Mouse (Mus musculus) adrenal gland, adult 8-10 months (tissue): ENCODE measurements around the gene Tcf15. TPM values are rescaled to one million over a fixed set of nuclear protein-coding genes. Genes with fewer than 3 reads are reported as not detected.

ENCODE experiments used
- DNase-seq: peaks from one replicate; pipeline ENCODE4 v3.0.0; 2022
- total RNA-seq, 4 experiments: library from RNA; stranded (reverse); gene quantifications; 2 replicates each; pipeline ENCODE4 v1.2.4; 2022

The Tcf15 gene
- total RNA-seq, 4 experiments from 2014 or later: 1.5 to 4.1 (median 3.0) TPM

GRCm38 (mm10) chr2:152128597-152128996 is 14.8 kb upstream of the Tcf15 start:
- no peak for DNase-seq

- no peak for DNase-seq
These were observed 13.6 kb upstream of the Tcf15 start for GRCm38 (mm10) chr2:152129778-152130177.

DNA sequence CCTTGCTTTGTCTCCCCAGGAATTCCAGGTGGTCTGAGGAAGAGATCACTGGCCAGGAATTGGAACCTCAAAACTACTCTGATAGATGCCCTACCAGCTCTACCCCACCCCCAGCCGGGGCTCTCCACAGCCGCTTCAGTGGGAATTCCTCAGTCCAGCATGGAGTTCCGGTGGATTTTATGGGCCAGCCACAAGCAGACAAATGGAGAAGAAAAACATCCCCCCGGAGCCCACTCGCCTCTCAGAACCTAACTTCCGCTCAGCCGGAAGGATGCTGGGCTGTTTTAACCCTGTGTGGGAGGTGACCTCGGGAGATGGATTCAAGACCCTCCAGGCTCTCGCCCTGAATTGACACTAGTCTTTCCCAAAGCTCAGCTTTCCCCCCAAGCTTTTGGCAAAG is 11.3 kb upstream of the Tcf15 start:
- no peak for DNase-seq

DNA sequence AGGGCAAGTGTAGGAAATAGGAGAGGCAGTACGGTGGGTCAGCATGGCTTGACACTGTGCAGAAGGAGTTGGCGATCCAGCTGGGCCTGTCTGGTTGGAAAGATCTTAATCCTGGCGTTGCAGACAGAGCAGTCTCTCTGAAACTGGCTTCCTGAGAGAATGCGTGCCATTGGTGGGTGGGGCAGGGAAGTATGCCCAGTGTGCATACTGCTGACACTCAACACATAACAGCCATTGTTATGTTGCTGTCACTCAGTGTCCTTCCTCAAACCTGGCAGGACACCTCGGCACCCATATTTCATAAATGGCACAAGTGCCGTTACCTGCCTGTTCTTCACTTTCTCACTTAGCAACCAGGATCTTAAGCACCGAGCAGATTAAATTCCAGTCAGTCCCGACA is 10.7 kb upstream of the Tcf15 start:
- DNase-seq: no peak

- no peak for DNase-seq
These were observed 4.0 kb upstream of the Tcf15 start for GRCm38 (mm10) chr2:152139191-152139987.

- DNase-seq: no peak
These were observed 2.4 kb upstream of the Tcf15 start for GRCm38 (mm10) chr2:152140941-152141340.

GRCm38 (mm10) chr2:152141491-152141890 is 1.9 kb upstream of the Tcf15 start:
- DNase-seq: no peak

GRCm38 (mm10) chr2:152142046-152142445 is 1.3 kb upstream of the Tcf15 start:
- DNase-seq: peak; percentile 40

DNA sequence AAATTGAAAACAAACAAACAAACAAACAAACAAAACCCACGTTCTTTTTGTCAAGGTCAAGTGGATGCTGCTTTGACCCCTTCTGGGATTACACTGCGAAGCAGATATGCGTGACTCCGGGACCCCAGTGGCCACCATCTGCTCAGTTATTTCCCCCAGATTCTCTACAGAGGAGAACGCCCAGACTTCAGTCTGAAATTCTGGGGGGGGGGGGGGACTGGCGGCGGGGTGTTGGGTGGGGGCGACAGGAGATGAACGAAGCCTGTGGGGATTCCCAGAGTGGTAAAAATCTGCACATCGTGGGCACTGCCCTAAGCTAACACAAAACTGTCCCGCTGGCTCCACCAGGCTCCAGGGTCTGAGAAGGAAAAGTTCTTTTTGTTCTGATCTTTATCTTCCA is 790 bp upstream of the Tcf15 start:
- no peak for DNase-seq

DNA sequence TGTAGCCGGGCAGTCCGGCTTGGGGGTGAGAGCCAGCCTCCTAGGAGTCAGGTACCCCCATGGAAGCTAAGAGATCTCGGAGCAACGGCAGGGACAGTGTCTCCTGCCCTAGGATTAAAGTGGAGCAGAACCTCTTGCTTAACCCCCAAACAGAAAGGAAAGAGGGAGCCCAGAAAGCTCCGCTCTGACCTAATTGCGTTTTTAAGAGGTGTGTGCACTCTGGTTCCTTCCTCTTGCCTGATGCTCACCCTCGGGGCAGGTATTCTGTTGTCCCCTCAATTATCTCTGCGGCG is 743 bp downstream of the Tcf15 start:
- DNase-seq: no peak

- no peak for DNase-seq
These were observed 1.1 kb downstream of the Tcf15 start for GRCm38 (mm10) chr2:152144501-152144900.

DNA sequence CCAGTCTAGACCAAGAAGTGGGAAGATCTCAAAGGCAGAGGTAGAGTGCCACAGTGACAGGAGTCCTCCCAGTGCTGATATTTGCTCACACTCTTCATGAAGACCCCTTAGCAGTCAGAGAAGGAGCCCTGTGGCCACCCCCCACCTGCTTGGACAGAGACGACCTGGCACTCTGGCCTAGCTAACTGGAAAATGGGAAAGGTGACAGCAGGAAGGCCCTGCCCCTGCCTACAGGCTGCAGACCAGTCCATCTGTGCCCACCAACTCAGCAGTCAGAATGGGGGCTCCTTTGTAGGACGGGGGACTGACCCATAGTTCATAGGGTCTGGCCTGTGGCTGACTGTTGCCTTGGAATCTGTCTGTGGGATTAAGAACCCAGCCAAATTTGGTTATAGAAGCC is 2.4 kb downstream of the Tcf15 start:
- DNase-seq: no peak

DNA sequence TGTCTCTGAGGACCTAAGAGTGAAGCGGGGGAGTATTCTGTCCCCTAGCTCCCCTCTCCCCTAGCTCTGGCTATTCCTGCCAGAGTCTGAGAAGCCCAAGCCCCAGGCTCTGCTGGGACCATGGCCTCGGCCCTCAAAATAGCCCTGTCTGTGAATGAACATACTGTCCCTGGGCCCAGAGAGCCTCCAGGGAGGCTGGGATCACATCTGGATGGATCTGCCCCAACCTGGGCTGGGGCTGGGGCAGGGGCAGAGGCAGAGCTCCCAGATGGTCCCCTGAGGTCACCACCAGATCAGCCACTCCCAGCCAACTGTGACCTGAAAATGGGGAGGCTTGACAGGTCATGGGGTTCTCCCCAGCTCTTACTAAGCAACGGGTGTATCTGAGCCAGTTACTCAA is 3.7 kb downstream of the Tcf15 start:
- DNase-seq: no peak

- DNase-seq: no peak
These were observed 5.3 kb downstream of the Tcf15 start for GRCm38 (mm10) chr2:152148675-152149074.

DNA sequence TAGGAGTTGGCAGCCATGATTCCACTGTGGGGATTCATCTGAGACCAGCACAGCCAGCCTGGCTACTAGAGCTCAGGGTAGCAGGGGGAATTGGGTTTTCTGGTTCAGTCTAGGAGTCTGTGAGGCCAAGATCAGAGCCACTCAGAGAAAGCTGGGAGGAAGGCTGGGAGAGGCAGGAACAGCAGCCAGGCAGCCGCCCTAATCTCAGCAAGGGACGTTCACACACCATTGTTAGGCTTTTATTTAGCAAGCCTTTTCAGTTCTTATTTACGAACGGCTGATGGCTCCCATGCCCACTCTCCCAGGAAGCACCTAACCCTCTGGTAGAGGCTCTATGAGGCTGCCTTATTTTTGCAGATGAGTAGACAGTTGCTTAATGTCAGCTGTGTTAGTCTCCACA is 6.5 kb downstream of the Tcf15 start:
- DNase-seq: no peak

DNA sequence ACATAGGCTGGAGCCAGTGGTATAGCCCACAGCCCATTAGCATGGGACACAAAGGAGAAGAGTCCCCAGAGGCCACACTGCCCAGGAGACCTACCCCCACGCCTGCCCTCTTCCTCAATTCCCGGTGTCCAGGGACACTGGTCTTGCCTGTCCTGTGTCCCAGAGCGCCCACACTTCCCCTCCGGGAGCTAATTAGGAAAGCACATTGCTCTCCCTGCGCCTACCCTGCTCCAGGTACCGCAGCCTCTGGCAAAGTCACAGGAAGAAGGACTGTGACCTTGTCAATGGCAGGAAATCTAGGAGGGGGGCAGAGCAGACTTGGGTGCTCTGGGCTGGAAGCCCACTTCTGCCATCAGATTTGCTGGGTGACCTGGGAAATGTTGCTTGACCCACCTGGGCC is 7.0 kb downstream of the Tcf15 start:
- DNase-seq: peak; percentile 34

GRCm38 (mm10) chr2:152153361-152153760 is 10.0 kb downstream of the Tcf15 start:
- DNase-seq: no peak

GRCm38 (mm10) chr2:152155414-152156208 is 12.2 kb downstream of the Tcf15 start:
- DNase-seq: peak; percentile 39

DNA sequence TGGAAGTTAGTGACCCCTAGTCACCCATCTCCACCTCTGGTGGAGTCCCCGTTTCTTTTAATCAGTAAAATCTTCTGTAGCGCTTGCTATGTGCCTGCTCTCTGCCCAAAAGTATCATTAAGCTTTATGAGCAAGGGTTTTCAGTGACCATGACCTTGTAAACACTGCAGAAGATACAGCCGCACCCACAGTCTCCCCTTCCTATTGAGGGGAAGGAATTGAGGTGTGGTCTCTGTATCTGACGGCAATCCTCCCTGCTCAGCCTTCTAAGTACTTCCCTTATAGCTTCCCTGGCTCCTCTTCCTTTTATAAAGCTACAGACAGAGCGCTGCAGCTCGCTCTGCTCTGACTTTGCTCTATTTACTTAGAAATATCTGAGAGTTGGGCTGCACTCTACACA is 13.1 kb downstream of the Tcf15 start:
- no peak for DNase-seq

DNA sequence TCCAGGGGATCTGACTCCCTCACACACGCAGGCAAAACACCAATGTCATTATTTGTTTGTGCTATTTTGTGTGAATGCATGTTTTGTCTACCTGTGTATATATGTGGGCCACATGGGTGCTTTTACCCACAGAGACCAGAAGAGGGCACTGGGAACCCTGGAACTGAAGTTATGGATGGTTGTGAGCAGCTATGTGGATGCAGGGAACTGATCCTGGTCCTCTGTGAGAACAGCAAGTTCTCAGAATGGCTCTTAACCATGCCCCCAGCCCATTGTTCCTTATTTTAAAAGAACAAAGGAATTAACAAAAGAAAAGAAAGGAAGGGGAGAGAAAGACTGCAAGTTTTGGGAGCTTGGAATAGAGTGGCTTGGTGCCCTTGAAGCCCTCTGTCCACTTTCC is 16.1 kb downstream of the Tcf15 start:
- no peak for DNase-seq

DNA sequence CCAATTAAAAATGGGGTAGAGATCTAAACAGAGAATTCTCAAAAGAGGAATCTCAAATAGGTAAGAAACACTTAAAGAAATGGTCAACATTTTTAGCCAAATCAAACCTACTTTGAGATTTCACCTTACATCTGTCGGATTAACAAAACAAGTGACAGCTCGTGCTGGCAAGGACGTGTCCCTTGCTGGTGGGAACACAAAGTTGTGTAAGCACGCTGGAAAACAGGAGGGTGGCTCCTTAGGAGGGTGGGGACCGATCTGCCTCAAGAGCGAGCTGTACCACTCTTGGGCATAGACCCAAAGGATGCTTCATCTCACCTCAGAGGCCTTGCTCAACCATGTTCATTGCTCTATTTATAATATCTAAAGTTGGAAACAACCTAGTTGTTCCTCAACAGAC is 22.9 kb downstream of the Tcf15 start:
- no peak for DNase-seq

- no peak for DNase-seq
These were observed 24.5 kb downstream of the Tcf15 start for GRCm38 (mm10) chr2:152167851-152168290.

- DNase-seq: no peak
These were observed 26.0 kb downstream of the Tcf15 start for GRCm38 (mm10) chr2:152169377-152169776.

GRCm38 (mm10) chr2:152174861-152175260 is 31.5 kb downstream of the Tcf15 start:
- no peak for DNase-seq
